Mouse (Mus musculus) lung, postnatal 0 days (tissue): Measurements from ENCODE around the gene Etv6.

ENCODE experiments used
- CTCF ChIP-seq: IDR thresholded peaks from 2 replicates; pipeline ENCODE4 v1.5.1; 2016; ENCODE audit warnings: antibody characterized with exemption, mild to moderate bottlenecking
- EP300 ChIP-seq: IDR thresholded peaks from 2 replicates; pipeline ENCODE4 v1.6.1; 2016; ENCODE audit warnings: antibody characterized with exemption, mild to moderate bottlenecking, control low read depth

GRCm38 (mm10) chr6:134147596-134148442 lies 112.3 kb downstream of the Etv6 start:
- TF ChIP-seq CTCF (no peak), EP300 (no peak)
